Mouse (Mus musculus) limb, embryonic 10.5 days (tissue): ENCODE data around the gene Pla2g1b. TPM values are rescaled to one million over a fixed set of nuclear protein-coding genes. Genes with fewer than 3 reads are reported as not detected.

Source experiments
- DNase-seq: peaks from one replicate; pipeline ENCODE4 v3.0.0-alpha.2; 2017; ENCODE audit warnings: low spot score
- H3K27ac ChIP-seq: fragments of 300-500 bp; sonication (generic); 2 replicates; pipeline ENCODE4 v1.5.1; 2016; ENCODE audit warnings: mild to moderate bottlenecking
- H3K27me3 ChIP-seq: fragments of 300-500 bp; sonication (generic); 2 replicates; pipeline ENCODE4 v1.6.1; 2016; ENCODE audit warnings: low read depth, mild to moderate bottlenecking; ENCODE audit not compliant: poor library complexity, severe bottlenecking
- H3K36me3 ChIP-seq: fragments of 300-500 bp; sonication (generic); 2 replicates; pipeline ENCODE4 v1.6.1; 2016; ENCODE audit warnings: mild to moderate bottlenecking, moderate library complexity
- H3K4me1 ChIP-seq: fragments of 300-500 bp; sonication (generic); 2 replicates; pipeline ENCODE4 v1.6.1; 2016
- H3K4me3 ChIP-seq: fragments of 300-500 bp; sonication (generic); 2 replicates; pipeline ENCODE4 v1.5.1; 2016; ENCODE audit warnings: mild to moderate bottlenecking, moderate library complexity
- H3K9me3 ChIP-seq: fragments of 300-500 bp; sonication (generic); replicated peaks from 2 replicates; pipeline ENCODE4 v1.6.1; 2016; ENCODE audit warnings: mild to moderate bottlenecking
- WGBS: fragments of 180-500 bp; shearing (Covaris S2); methylation state at CpG from one replicate; pipeline ENCODE4 v1.1.7; 2016; 5-methylcytosine and 5-hydroxymethylcytosine counted together
- polyA plus RNA-seq: library from polyadenylated mRNA; unstranded; fragments of >200 nt; fragmentation: Nextera tagmentation; extraction: Ambion mirVana; gene quantifications from 2 replicates; pipeline ENCODE4 v1.2.1, GENCODE M21; 2016

Pla2g1b gene
- polyA plus RNA-seq, 1 experiment from 2014 or later: not detected

- Histone ChIP-seq H3K9me3 (no peaks in the 10 kb centered on the region), H3K36me3 (peaks cover 5% of the 10 kb centered on the region), H3K27ac (no peak overlapping the region), H3K4me1 (peaks cover 22% of the 10 kb centered on the region), H3K27me3 (peaks cover 45% of the 10 kb centered on the region), H3K4me3 (peak overlapping the region; percentile 34)
- 24% methylated on average over 38 of the region's 38 CpGs for WGBS
- no peak for DNase-seq
Measured at GRCm38 (mm10) chr5:115482390-115483265, 16.6 kb downstream of the Pla2g1b start.

GRCm38 (mm10) chr5:115483385-115483784 is 17.3 kb downstream of the Pla2g1b start:
- Histone ChIP-seq H3K4me3 (peak overlapping the region; percentile 34; the same call in 1 of the 2 replicates), H3K27ac (no peak overlapping the region), H3K36me3 (peaks cover 5% of the 10 kb centered on the region), H3K4me1 (peaks cover 22% of the 10 kb centered on the region), H3K9me3 (no peaks in the 10 kb centered on the region), H3K27me3 (peaks cover 45% of the 10 kb centered on the region)
- 20% methylated on average over 6 of the region's 6 CpGs for WGBS
- no peak for DNase-seq

GRCm38 (mm10) chr5:115483947-115484920 is 18.2 kb downstream of the Pla2g1b start, which contains the start of gene Sirt4:
Gene Sirt4, minus strand, starts transcription at chr5:115484725.
- Histone ChIP-seq H3K4me3 (peak within 1 kb of the TSS; percentile 53), H3K4me1 (peaks cover 22% of the 10 kb centered on the region), H3K9me3 (no peaks in the 10 kb centered on the region), H3K36me3 (peaks cover 5% of the 10 kb centered on the region), H3K27ac (peak within 1 kb of the TSS; percentile 81), H3K27me3 (peaks cover 43% of the 10 kb centered on the region)
- DNase-seq: peak; percentile 81
- WGBS: 11% methylated on average over 30 of the region's 30 CpGs

DNA sequence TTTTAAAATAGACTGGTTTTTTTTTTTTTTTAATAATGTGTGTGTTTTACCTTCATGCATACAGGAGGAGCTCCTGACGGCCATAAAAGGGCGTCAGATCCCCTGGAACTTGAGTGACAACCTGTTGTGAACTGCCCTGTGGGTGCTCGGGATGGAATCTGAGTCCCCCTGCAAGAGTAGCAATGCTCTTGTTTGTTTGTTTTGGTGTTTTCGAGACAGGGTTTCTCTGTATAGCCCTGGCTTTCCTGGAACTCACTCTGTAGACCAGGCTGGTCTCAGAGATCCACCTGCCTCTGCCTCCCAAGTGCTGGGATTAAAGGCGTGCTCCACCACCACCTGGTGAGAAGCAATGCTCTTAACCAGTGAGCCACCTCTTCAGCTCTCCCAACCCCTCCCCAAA is 18.9 kb downstream of the Pla2g1b start:
- H3K4me1 ChIP-seq: peaks cover 27% of the 10 kb centered on the region
- H3K27ac ChIP-seq: no peak overlapping the region
- no peaks in the 10 kb centered on the region for H3K9me3 ChIP-seq
- WGBS: 64% methylated on average over 5 of the region's 5 CpGs
- H3K36me3 ChIP-seq: no peaks in the 10 kb centered on the region
- peaks cover 36% of the 10 kb centered on the region for H3K27me3 ChIP-seq
- peak overlapping the region; percentile 53 for H3K4me3 ChIP-seq
- no peak for DNase-seq

- Histone ChIP-seq H3K4me1 (peaks cover 21% of the 10 kb centered on the region), H3K27me3 (peaks cover 29% of the 10 kb centered on the region), H3K9me3 (no peaks in the 10 kb centered on the region), H3K4me3 (no peak overlapping the region), H3K36me3 (no peaks in the 10 kb centered on the region), H3K27ac (no peak overlapping the region)
- no peak for DNase-seq
- WGBS: 88% methylated on average over 18 of the region's 18 CpGs
Measured at GRCm38 (mm10) chr5:115485489-115486205, 19.6 kb downstream of the Pla2g1b start.

DNA sequence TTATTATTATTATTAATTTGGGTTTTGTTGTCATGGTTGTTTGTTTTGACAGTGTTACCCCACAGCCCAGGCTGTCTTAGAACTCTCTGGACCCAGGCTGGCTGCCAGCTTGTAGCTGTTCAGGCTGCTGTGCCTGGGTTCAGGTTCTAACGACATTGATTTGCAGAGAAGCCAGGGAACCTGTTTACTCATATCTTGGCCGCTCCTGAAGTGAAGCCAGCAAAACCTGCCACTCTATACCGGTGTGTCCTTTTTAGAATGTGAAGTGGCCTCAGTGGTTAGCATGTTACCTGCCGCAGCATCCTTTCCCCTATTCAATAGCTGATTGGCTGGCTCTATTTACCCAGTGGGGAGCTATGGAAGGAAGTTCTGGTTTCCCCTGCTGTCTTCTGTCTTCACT is 20.7 kb downstream of the Pla2g1b start:
- peaks cover 29% of the 10 kb centered on the region for H3K4me1 ChIP-seq
- H3K4me3 ChIP-seq: no peak overlapping the region
- H3K36me3 ChIP-seq: no peaks in the 10 kb centered on the region
- H3K27ac ChIP-seq: no peak overlapping the region
- H3K27me3 ChIP-seq: peaks cover 19% of the 10 kb centered on the region
- no peak for DNase-seq
- WGBS: 54% methylated on average over 4 of the region's 4 CpGs
- H3K9me3 ChIP-seq: no peaks in the 10 kb centered on the region

DNA sequence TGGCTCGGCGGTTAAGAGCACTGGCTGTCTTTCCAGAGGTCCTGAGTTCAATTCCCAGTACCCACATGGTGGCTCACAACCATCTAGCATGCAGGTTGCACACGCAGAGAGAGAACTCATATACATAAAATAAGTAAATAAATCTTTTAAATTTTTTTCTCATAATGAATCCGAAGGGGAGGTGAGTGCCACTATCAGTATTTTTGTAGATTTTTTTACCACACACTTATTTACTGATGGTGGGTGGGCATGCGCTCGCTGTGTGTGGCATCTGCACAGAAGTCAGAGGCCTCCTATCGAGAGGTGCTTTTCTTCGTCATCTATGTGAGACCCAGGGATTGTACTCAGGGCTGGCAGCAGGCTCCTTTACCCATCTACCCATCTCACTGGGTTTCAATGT is 21.3 kb downstream of the Pla2g1b start:
- Histone ChIP-seq H3K27me3 (peaks cover 12% of the 10 kb centered on the region), H3K4me3 (no peak overlapping the region), H3K36me3 (no peaks in the 10 kb centered on the region), H3K4me1 (peaks cover 32% of the 10 kb centered on the region), H3K9me3 (no peaks in the 10 kb centered on the region), H3K27ac (no peak overlapping the region)
- DNase-seq: no peak
- 89% methylated on average over 8 of the region's 8 CpGs for WGBS

GRCm38 (mm10) chr5:115487942-115488580 is 22.0 kb downstream of the Pla2g1b start:
- no peak for DNase-seq
- Histone ChIP-seq H3K36me3 (no peaks in the 10 kb centered on the region), H3K4me1 (peaks cover 28% of the 10 kb centered on the region), H3K4me3 (no peak overlapping the region), H3K9me3 (no peaks in the 10 kb centered on the region), H3K27ac (no peak overlapping the region), H3K27me3 (peaks cover 5% of the 10 kb centered on the region)
- WGBS: 77% methylated on average over 9 of the region's 9 CpGs

GRCm38 (mm10) chr5:115488841-115489698 is 23.0 kb downstream of the Pla2g1b start:
- Histone ChIP-seq H3K9me3 (no peaks in the 10 kb centered on the region), H3K4me1 (peaks cover 36% of the 10 kb centered on the region), H3K27ac (peak overlapping the region; percentile 100), H3K27me3 (no peaks in the 10 kb centered on the region), H3K36me3 (no peaks in the 10 kb centered on the region), H3K4me3 (peak overlapping the region; percentile 49)
- under 1% methylated on average over 38 of the region's 39 CpGs for WGBS
- DNase-seq: peak; percentile 74

DNA sequence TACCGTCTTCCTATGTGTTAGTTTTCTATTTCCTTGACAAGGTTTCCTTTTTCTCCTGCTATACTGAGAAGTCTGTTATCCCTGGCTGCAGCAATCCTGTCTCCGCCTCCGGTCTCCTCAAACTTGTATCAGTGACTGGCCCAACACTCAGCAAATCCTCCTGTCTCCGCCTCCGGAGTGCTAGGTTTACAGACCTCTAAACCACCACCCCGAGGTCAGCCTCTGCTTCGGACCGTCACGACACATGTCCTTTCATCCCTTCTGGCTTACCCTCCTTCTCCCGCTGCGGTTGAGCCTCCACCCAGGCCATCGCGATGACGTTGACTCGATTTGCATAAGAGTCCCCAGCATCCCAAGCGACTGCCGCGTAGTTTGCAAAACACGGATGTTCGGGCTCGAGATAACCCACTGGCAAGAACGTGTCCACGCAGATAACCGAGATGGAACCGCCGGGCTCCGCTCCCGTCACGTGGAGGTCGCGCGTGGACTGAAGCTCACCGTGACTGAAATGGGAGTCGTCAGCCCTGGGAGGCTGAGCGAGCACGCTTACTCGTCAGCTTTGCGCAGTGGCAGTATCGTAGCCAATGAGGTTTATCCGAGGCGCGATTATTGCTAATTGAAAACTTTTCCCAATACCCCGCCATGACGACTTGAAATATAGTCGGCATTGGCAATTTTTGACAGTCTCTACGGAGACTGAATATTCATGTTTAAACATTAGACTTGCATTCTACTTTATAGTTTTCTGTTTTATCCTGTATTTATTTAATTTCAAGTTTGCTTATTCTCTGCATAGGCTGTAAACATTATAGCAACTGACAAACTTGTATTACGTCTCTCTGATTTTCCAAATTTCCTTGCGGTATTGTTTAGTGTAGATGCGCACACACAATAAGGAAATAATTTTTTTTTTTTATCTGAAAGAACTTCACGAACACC is 23.9 kb downstream of the Pla2g1b start:
- under 1% methylated on average over 50 of the region's 50 CpGs for WGBS
- Histone ChIP-seq H3K4me3 (peak overlapping the region; percentile 47), H3K36me3 (no peaks in the 10 kb centered on the region), H3K9me3 (no peaks in the 10 kb centered on the region), H3K27ac (peak overlapping the region; percentile 100), H3K27me3 (no peaks in the 10 kb centered on the region), H3K4me1 (peaks cover 31% of the 10 kb centered on the region)
- peak; percentile 87 for DNase-seq
